Mouse (Mus musculus): ENCODE measurements around the gene Tecpr2. TPM values are rescaled to one million over a fixed set of nuclear protein-coding genes. Genes with fewer than 3 reads are reported as not detected.
A peak's percentile ranks its signal among the peaks of the same experiment; 100 is the strongest.
"Not testable (repeated sequence)": the region's sequence is repeated elsewhere in the genome, so short reads cannot be mapped to it uniquely, and the experiment has no call there.

Gene Tecpr2
- 10 to 100 TPM; 46.6 TPM for total RNA-seq (2021)
- long read RNA-seq, experiment 1, full-length matches to known transcripts = 5 of 22 reads
- long read RNA-seq, experiment 1, partial matches to known transcripts = 14 of 22 reads
- long read RNA-seq, experiment 1, other reads (novel, unspliced or antisense) = 3 of 22 reads
- long read RNA-seq, experiment 2, full-length matches to known transcripts = 3 of 18 reads
- long read RNA-seq, experiment 2, partial matches to known transcripts = 14 of 18 reads
- long read RNA-seq, experiment 2, other reads (novel, unspliced or antisense) = 1 of 18 reads

DNA sequence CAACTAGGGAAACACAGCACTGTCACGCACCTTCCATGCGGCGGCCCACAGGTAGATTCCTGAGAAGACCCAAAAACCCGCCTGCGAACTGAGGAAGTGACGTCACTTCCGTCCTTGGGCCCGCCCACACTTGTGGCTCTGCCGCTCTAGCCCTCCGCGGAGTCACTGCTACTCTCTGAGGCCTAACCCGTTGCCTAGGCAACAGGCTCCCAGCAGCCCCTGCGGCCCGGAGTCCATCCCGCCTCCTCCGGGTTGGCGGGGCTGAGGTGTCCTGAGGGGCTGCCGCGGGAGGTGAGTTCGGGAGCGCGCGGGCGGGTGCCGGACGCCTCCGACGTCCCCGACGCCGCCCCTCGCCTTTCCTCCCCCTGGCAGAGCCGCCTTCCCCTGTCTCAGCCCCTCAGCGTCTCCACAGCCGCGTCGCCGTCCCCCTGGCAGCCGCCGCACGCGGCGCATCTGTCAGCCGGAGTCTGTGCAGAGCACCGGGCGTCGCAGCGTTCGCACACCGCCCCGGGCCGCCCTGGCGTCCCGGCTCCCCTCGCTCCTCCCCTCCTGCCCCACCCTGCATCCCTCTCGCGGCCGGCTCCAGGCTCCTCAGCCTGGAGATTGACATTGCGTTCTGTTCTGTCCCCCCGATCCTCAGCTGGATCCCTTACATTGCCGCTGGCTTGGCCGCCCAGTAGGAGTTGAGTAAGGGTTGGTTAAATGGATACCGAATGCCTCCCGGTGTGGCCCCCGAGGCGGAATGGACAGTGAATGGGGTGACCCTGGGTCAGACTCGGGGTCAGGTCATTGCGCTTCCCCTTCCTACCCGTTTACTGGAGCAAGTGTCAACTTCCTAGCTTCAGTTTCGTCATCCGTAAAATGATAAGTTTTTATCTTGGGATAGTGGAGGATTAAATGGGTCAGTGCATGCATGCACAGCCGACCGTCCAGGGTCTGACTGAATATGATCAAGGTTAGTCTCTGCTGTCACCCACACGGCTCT lies at the start of gene Tecpr2, which contains the start of gene Cinp:
Gene Tecpr2 (plus strand): TSS at position 229 of the 985 bp plus-strand sequence.
Gene Cinp (minus strand): TSS at position 110 of the 985 bp plus-strand sequence.
- DNase-seq (ENCODE audit: low spot score in 2 of 2) = peak; percentile 99

DNA sequence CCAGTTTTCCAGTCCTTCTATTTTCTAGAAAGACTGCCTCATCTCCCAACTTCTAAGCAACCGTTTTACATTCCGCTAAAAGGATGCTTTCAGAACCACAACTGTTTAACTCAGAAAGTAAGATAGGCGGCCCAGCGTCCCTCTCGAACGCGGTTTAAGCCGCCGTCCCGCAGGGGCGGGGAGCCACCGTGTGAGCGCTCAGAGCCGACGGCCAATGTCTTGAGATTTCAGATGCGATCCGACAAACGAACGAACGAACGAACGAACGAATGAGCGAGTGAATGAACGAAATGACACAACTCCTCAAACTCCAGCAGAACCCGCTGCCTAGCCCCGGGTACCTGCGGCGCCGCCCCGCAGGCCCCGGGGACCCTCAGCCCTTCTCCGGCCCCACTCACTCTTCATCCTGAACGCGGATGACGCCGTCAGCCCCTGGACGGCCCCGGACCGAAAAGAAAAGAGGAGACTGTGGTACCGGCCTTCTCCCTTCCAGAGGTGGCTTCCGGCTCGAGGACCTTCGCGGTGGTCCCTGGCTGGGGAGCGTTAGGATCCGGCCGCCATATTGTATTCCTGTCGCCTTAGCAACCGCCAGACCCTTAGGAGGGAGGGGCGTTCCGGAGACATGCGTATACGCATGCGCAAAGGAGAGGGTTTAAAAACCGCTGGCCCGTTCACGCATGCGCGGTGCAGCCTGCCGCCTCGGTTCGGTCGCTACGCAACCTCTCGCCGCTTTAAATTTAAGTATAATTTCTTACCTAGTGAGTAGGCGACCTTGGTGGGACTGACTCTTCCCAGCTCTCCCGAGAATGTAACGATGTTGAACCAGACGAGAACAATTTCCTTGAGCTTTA lies 48.5 kb upstream of the Tecpr2 start, which contains the start of gene Mok:
Gene Mok (minus strand): TSS at position 592 of the 851 bp plus-strand sequence.
- DNase-seq (ENCODE audit: low spot score in 2 of 2) = peak; percentile 96 to 97

DNA sequence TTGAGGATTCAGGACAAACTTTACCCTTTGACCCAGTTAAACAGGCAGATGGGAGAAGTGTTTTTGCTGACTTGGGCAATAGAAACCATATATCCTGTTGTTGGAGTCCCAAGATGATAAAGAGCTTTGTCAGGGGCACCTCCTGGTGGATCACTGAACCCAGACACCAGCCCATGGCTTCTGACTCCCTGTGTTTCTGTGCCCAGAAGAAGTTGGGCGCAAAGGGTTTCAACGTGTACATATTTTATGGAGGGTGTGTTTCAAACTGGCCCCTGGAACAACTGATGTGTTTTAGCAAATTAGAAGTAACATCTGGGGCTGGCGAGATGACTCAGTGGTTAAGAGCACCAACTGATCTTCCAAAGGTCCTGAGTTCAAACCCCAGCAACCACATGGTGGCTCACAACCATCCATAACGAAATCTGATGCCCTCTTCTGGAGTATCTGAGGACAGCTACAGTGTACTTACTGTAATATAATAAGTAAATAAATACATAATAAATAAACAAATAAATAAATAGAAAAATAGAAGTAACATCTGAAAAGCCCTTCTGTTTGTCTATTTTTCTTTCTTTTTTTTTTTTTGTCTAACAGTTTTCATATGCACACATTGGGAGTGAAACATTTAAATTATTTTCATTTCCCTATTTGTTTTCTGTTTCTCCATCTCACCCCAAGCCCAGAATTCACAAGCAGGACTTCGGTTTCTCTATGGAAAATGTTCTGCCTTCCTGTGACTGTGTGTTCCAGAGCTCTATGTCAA lies 47.2 kb upstream of the Tecpr2 start:
- DNase-seq (ENCODE audit: low spot score in 2 of 2) = no peak

DNA sequence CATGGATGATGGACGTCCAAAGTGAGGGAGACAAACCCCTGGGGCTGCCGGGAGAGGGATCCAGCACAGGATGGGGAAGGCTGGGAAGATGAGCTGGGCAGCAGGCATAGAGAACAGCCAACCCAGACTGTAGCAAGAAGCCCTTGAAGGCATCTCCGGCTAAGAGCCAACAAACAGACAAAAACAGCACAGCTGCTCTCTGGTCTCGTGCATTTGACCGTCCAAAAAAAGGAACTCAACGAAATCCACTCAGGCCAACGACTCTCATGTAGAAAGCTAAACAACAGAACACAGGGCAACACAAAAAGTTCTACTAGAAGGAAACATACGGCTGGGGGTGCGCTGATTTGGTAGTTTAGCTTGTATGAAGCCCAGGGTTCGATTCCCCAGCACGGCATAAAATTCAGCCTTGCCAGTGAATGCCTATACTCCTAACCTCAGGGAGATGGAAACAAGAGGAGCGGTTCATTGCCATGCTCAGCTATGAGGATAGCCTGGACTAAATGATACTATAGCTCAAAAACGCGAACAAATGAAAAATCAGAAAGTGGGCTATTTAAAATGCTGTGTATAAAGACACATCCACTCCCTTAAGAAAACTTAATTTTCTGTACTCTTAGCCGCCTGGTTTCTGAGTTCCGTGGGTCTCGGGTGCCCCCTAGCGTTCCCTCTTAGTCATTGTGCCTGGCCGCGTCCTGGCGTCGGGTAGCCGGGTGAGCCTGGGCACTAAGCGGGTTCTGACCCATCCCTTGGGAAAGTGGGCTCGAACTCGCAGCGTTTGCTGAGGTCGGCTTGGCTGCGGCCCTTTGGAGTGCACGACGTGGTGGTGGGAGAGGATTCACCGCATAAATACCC lies 45.6 kb upstream of the Tecpr2 start:
- peak; percentile 86 to 88 for DNase-seq (ENCODE audit: low spot score in 2 of 2)

DNA sequence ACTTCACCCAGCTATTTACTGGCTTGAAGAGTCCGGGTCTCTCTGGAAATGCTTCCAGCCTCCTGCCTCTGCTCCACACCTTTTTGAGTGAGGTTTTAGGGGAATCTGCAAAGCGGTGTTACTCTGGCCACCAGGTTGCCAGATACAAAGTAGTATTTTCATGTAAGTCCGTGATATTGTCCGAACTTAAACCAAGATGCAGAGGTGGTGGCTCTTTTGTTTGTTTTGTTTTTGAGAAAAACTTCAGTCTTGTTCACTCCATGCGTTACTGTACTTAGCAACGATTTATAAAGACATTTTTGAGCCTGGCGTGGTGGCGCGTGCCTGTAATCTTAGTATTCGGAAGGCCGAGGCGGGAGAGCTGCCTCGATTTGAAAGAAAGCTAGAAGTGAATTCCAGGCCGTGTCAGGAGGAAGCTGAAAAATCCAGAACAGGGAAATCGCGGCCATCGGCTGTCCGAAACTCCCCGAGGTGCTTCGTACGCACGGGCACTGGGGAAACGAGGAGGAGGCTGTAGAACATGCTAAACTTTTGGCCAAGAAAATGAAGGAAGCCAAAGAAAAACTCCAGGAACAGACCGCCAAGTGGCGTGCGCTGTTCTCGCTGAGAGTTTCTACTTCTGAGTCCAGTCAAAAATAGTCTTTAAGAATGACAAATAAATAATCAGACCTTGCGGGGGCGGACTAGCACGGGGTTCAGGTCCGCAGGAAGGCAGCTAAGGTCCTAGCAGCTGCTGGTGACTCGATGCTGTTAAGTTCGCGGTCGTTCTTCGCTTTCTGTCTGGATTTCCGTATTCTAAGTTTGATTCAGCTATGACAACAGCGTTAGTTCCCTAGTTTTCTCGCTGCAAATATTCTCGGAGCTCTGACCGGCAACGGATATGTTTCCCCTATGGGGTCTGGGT lies 44.6 kb upstream of the Tecpr2 start:
- no peak for DNase-seq (ENCODE audit: low spot score in 2 of 2)

DNA sequence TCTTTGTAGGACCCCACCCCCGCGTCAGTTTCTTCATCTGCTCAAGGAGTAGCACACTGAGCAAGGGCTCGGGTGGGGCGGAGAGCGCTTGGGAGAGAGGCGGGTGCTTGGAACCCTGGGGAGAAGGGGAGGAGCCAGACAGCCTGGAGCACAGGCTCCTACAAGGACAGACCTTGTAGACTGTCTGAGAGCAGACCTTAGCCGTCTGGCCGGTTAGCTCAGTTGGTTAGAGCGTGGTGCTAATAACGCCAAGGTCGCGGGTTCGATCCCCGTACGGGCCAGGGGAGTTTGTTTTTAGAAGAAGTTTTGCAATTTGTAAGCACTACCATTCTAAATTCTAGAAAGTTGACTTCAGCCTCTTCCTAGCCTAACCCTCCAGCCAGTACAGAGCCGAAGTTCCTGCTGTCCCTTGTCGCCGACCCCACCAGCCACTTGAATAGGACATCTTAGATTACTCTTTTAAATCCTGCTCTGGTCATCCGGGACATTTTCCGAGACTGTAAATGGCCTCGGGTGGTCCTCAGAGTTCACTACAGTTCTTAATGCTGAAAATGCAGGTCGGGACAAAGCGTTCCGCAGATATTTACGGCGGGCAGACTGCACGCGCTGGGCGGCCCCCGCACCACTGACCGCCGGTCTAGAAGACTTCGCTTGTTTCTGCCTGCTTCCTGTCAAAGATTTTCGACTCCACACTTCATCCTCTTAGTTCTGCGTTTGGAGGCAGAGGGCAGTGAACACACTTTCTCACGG lies 43.8 kb upstream of the Tecpr2 start:
- DNase-seq (ENCODE audit: low spot score in 2 of 2) = peak; percentile 77 to 80

DNA sequence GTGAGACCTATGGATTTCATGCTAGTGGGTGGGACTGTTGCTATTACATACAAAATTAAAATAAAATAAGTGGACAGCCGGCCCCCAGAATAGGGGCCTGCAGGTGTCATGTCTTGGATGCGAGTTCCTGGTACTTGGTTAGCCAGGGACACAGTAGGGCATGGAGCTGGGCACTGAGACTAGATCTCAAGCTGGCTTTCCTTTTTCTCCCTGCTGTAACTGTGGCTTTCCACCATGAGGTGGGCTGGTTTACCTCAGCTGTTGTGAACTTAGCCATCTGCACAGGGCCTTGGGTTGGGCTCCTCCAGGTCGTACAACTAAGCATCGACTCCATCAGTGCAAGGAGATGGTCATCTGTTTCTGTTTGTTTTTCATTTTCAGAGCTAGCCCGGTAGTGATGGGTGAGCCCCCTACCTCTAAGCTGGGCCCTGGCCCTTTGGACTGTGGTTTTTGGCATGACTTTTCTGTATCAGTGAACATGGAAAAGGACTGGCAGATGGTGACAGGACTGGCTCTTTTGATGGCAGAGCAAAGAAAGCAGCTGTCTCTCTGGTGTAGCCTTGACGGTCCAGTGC lies 42.8 kb upstream of the Tecpr2 start:
- no peak for DNase-seq (ENCODE audit: low spot score in 2 of 2)

DNA sequence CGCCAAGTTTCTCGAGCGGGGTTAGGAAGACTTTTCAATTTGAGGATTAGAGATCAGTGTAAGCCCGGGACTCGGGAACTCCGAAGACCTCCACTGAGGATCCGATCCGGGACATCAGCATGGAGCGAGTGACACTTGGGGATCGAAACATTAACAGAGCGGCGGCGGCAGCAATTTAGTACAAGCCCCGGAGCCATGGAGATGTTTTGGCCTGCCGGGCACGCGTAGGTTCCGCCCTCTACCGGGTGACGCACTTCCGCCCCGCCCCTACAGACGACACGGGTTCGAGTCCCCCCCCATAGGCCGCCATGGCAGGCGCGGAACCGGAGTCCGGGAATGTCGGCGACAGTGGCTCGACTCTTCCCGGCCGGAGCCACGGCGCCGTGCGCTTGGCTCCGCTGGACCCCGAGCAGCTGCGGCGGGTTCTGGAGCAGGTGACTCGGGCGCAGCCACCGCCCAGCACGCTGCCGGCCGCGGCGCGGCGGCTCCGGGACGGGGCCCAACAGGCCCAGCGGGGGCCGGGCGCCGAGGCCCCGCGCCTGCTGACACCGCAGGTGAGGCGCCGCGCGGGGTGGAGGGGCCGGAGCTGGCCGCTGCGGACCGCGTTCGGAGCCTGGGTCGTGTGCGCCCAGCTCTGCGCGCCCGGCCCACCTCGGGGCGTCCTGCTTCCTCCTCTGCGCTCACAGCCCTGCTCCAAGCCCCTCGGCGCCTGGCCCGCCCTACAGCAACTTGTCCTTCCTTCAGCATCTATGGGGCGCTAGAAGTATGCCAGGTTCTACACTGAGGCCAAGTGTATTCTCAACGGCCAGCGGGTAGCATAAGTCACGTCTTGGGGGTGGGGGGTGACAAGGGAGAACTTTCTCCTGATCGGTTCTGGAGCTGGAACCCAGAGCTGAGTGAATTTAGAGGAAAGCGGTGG lies 38.8 kb upstream of the Tecpr2 start, which contains the start of gene Zfp839:
Gene Zfp839 (plus strand): TSS at position 244 of the 919 bp plus-strand sequence.
- peak; percentile 88 to 90 for DNase-seq (ENCODE audit: low spot score in 2 of 2)

DNA sequence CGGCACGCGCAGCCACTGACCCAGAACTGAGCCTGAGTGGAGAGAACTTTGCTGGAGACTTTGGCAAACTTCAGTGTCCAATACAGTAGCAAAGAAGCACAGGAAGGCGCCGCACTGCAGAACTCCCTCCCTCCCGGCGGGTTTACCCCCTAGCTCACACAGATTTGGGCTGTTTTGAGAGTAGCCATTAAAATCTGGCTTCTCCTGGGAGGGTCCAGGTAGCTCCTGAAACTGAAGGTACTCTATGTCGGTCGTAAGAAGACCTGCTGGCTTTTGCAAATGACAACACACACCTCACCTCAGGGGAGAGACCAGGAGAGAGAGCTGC lies 38.2 kb upstream of the Tecpr2 start:
- no peak for DNase-seq (ENCODE audit: low spot score in 2 of 2)

DNA sequence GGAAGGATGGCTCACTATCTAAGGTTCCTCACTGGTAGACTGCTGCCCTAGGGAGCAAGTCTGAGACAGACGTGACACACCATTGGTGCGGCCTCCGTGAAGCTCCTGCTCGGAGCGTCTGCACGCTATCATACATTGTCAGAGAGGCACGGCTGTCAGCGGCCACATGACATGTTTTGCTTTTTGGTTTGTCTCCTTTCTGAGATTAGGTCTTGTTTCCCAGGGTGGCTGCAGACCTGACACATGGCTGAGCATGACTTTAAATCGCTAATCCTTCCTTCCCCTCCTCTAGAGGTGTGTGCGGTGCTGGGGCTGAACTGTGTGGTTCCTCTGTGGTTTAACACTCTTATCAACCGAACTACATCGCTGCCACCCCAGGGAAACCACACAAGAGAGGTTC lies 37.6 kb upstream of the Tecpr2 start:
- DNase-seq (ENCODE audit: low spot score in 2 of 2) = no peak

DNA sequence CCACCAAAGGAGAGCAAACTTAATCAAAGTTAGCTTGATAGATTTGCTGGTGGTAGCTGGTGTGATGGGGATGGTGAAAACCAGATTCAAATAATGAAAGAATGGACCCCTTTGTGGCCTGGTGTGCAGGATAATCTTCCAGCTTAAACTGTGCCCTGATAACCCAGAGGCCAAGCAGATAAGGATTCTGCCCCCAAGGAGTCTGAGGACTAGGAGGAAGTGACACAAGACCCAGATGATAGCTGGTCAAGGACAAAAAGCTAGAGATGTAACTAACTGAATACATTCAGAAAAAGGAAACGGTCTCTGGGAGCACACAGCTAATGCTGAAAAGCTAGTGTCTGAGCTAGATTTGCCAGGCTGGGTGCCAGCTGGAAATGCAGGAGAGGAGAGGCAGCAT lies 37.1 kb upstream of the Tecpr2 start:
- no peak for DNase-seq (ENCODE audit: low spot score in 2 of 2)

DNA sequence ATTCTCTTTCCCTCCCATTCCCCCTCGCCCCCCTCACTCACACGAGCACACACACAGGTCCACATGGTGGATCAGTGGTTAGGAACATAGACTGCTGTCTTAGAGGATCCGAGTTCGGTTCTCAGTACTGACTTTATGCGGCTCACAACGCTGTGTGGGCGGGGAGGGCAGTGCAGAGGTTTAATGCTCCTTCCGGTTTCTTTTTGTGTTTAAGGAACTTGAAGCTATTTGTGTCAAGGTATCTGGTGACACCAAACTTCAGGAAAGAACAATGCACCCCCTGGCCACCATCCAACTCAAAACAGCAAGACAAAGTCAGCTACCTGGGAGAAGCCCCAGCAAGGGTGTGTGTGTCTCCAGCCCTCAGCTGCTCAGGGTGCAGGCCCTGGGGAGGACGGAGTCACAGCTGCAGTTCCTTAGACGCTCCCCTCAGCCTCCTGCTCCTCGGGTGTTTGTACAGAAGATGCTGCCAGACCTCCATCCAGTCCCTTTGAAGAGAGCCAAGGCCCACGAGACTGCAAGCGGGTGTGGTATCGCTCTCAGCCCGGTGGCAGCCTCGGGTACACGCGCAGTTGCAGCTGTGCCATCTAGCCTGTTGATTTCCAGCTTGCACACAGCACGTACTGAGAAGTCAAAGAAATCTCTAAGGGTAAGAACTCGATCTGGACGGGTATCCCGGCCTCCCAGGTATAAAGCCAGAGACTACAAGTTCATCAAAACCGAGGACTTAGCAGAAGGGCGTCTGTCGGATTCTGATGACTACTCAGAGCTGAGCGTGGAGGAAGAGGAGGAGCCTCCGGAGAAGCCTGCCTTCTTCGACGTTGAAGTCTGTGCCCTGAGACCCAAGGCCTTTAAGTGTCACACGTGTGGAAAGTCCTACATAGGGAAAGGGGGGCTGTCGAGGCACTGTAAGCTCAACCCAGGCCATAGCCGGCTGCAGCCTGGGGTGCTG lies 34.0 kb upstream of the Tecpr2 start:
- no peak for DNase-seq (ENCODE audit: low spot score in 2 of 2)

DNA sequence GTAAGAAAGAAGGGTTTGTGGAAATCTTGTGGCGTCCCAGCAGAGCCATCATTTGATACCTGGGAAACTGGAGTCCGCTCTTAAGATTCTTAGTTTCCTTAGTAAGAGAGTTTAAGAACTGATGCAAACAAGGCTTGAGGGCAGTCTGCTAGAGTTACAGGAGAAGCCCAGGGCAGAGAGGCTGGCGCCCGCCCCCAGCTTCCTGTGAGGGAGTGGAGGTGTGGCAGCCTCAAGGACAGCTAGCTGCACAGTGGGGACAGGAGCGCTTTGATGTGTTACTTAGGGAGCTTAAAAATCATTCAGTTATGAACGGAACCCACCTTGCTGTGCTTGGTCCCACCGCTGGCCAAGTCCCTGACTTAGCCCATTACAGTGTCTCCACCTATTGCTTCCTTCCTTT lies 31.9 kb upstream of the Tecpr2 start:
- no peak for DNase-seq (ENCODE audit: low spot score in 2 of 2)

DNA sequence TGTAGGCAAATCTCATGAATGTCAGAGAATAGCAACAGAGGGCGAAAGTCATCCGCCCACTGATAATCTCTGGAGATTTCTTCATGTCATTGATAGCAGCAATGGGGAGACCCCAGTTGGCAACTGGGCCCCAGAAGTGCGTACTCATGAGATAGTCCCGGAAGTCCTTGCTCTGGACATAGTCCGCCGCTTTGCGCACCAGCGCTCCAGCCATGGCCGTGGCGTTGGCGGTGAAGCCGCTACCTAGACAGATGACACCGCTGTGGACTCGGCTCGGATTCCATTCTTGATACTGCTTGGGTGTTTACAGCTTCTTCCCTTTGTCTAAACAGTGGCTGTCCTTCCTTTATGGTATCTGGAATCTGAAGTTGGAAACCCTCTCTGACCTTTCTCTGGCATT lies 30.4 kb upstream of the Tecpr2 start:
- not testable (repeated sequence) for DNase-seq (ENCODE audit: low spot score in 2 of 2)

DNA sequence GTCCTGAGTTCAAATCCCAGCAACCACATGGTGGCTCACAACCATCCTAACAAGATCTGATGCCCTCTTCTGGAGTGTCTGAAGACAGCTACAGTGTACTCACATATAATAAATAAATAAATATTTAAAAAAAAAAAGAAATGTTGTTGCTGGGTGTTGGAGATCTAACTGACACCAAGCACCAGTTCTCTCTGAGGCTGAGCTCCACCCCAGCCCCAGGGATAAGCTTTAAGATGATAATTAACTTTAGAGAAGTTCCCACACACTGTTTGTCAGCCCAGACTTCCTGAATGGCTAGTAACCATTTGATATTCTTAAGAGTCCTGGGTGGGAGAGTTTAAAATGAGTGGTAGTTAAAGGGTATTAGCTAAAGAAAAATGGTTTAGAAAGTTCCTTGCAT lies 28.8 kb upstream of the Tecpr2 start:
- DNase-seq (ENCODE audit: low spot score in 2 of 2) = no peak
